Mouse (Mus musculus): ENCODE measurements around the gene 1110002E22Rik.

DNA sequence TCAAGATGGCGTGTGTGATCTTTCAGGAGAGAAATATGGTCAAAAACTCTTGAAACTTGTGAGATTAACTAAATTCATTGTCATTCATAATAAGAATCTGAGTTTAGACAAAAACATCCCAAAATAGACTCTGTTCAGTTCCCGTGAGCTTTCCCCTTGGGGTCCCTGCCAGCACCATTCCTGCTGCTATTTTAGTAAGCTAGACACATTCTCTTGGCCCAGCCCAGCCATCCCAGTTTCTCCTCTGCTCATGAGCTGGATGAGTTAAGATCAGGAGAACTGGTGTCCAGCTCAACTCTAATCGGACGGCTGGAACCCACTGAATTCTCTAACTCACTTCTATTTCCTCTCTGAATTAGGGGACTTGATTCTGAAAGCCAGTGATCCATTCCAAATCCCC, 52.0 kb downstream of the 1110002E22Rik start:
- TF ChIP-seq CTCF (IDR thresholded peaks at IDR 0.05; ENCODE audit: control insufficient read depth, insufficient read depth, low read length) (no peak), POLR2A (IDR thresholded peaks at IDR 0.05; ENCODE audit: borderline replicate concordance, control insufficient read depth, low read depth, low read length) (no peak)

All from bone marrow, adult 2 months (tissue).